Mouse (Mus musculus): Measurements from ENCODE around the gene Gm6902. TPM values are rescaled to one million over a fixed set of nuclear protein-coding genes. Genes with fewer than 3 reads are reported as not detected.

Gm6902 gene
- polyA plus RNA-seq (2012; rRNA removed; ENCODE audit: low replicate concordance): not detected in 2 replicates

DNA sequence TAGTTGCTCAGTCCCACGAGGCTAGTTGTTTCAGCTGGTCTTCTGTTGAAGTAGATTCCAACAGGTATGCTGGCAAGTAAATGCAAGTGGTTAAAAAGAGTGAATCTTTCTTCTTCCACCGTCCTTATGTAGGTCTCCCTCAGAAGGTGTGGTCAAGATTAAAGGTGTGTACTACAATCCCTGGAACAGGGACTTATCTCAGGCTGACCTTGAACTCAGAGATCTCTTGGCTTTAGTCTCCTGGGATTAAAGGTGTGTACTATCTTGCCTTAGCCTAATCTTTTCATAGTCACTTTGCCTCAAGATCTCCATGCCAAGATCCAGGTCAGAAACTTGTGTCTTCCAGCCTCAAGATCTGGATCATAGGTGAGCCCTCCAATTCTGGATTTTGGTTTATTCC is at the start of gene Gm6902:
Gene Gm6902 (minus strand): TSS at position 101 of the 400 bp plus-strand sequence.

DNA sequence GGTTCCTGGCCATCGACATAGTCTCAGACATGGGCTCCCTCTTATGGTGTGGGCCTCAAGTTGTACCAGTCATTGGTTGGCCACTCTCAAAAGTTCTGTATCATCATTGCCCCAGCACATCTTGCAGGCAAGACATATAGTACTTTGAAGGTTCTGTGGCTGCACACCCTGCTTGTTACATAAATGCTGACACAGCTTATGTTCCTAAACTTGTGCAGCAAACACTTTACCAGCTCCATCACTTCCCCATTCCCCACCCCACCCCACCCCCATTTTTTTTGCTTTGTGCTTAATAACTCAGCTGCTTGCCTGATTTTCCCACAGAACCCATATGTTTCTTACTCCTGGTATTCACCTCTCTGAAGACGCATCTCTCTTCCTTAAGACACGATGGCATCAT is 22.2 kb upstream of the Gm6902 start, which contains the start of gene Nlrp4e:
Gene Nlrp4e (plus strand): TSS at position 301 of the 400 bp plus-strand sequence.

DNA sequence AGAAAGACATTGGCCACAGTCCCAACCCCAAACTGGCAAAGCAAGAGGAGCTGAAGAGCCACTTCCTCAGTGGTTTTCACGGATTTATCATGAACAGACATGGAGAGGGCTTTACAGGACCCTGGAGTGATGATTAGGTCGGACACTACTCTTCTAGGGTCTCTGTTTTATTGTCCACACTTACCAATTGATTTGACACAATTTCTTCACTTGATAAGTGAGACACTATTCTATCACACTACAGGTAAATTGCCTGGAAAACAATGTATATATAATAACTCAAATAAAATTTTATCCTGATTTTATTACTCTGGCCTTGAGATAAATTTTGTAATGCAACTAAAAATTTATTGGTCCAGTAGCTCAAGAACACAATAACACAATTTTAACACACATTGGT is 27.1 kb downstream of the Gm6902 start, which contains the start of gene Vmn1r166:
Gene Vmn1r166 (minus strand): TSS at position 101 of the 400 bp plus-strand sequence.

Other genes starting within 250 kb of the Gm6902 start
- gene Vmn1r163, start 223.4 kb downstream of the Gm6902 start, polyA plus RNA-seq (2012; rRNA removed; ENCODE audit: low replicate concordance): not detected in 2 replicates
- gene Gm8720, start 211.4 kb downstream of the Gm6902 start, polyA plus RNA-seq (2012; rRNA removed; ENCODE audit: low replicate concordance): not detected in 2 replicates
- gene Gm10662, start 134.4 kb downstream of the Gm6902 start, polyA plus RNA-seq (2012; rRNA removed; ENCODE audit: low replicate concordance): not detected in 2 replicates
- gene Vmn1r165, start 61.6 kb downstream of the Gm6902 start, polyA plus RNA-seq (2012; rRNA removed; ENCODE audit: low replicate concordance): not detected in 2 replicates
- gene Vmn1r166, start 27.2 kb downstream of the Gm6902 start, polyA plus RNA-seq (2012; rRNA removed; ENCODE audit: low replicate concordance): not detected in 2 replicates
- not detected in 2 replicates for gene Nlrp4e, start 22.3 kb upstream of the Gm6902 start, polyA plus RNA-seq (2012; rRNA removed; ENCODE audit: low replicate concordance)
- gene Nlrp5, start 107.0 kb upstream of the Gm6902 start, polyA plus RNA-seq (2012; rRNA removed; ENCODE audit: low replicate concordance): not detected in 2 replicates
- gene Vmn1r167, start 228.3 kb upstream of the Gm6902 start, polyA plus RNA-seq (2012; rRNA removed; ENCODE audit: low replicate concordance): not detected in 2 replicates

Measured in mammary gland, adult 2 months (tissue).